Mouse (Mus musculus) adrenal gland, postnatal 25 days (tissue): ENCODE data around the gene Bace1. TPM values are rescaled to one million over a fixed set of nuclear protein-coding genes. Genes with fewer than 3 reads are reported as not detected.

Experiments used
- DNase-seq: peaks from one replicate; pipeline ENCODE4 v3.0.0; 2021; ENCODE audit warnings: mixed read lengths
- total RNA-seq: library from RNA; stranded (reverse); gene quantifications from 2 replicates; pipeline ENCODE4 v1.2.3, GENCODE M21; 2021

Bace1 gene
- total RNA-seq, 1 experiment from 2014 or later, result 31.1 TPM

DNA sequence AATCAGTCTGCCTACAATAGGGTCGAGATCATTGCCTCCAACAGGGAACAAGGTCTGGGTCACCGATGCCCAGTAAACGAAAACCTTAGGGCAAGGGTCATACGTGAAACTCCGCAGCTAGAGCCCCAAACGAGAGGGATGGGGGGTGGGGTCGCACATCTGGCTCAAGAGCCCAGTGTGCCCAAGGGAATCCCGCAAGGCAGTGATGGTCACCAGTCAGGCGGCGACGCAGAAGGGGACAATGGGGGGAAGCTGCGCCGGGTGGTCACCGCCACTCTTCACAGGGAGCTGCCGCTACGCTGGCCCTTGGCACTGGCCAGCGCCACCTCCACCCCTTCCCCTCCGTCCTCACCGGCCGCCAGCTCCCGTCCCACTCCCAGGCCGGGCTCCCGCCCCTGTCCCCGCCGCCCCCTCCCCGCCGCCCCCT, 67.4 kb downstream of the Bace1 start:
- DNase-seq, result peak; percentile 21

DNA sequence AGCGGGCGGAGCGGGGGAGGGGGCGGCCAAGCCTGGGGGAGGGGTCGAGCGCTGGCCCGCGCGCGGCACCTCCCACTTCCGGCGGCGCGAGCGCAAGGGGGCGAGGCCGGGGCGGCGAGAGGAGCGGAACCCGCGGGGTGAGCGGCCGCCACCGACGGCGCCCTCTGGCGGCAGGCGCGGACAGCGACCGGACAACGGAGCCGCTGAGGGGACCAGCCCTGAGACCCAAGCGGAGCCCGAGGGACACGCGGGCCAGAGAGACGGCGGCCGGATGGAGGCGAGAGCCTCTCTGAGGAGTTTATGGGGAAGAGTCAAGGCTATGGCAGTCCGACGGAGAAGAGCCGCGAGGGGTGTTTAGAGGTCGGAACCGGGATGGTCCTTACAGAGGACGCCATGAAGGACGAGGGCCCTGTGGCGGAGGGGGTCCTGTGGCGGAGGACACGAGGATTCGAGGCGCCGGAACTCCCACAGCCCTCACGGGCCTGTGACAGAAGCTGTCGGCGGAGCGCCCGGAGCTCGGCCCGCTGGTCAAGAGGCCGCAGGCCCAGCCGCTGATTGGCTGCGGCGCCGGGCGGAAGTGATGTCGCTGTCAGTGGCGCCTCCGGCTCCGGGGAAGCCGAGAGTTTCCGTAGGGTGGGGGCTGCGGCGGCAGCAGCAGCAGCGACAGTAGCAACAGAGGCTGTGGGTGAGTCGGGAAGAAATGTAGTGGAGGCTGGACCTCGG, 68.1 kb downstream of the Bace1 start, which contains the start of the genes Pcsk7 and Rnf214:
Gene Pcsk7, plus strand, starts transcription at position 143 of the 723 bp plus-strand sequence.
Gene Rnf214, minus strand, starts transcription at position 557 of the 723 bp plus-strand sequence.
- DNase-seq, result peak; percentile 94

DNA sequence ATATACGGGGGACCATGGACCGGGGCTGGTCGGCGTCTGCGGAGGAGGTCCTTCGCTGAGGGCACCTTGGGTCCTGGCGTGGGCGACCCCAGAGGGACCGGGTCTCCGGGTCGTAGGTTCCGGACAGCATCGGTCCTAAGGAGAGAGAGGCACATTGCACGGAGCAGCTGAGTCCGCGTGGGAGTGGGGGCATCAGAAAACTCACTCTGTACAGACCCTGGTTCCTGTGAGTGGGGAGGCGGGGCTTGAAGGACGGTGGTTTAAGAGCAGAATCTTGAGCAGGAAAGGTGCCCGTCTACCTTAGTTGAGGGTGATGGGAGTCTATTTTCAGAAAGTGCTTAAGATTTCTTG, 68.7 kb downstream of the Bace1 start:
- DNase-seq, result no peak

- no peak for DNase-seq
These were observed 72.6 kb downstream of the Bace1 start for GRCm38 (mm10) chr9:45910995-45911394.

DNA sequence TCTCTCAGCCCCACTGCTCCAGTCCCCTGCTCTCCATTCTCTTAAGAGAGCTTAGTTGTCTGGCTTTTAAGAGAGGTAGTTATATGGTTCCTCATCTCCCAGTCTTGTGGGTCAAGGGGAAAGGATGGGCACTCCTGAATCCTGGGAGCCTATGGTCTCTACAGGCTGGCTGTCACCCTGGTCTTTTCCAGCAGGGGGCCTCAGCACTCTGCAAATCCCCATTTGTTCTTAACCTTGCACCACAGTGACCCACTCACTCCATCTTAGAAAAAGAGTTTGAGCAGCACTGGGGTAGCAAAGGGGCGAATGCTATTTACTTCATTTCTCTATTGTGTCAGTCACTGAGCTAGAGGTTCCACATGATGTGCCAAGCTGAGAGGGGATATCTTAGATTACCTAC, 73.3 kb downstream of the Bace1 start:
- peak; percentile 66 for DNase-seq

Other genes starting within 250 kb of the Bace1 start
- gene Cep164, start 9.9 kb upstream of the Bace1 start, total RNA-seq, result 20.6 and 23.1 TPM in 2 replicates
- 28.9 and 33.7 TPM in 2 replicates for gene Pcsk7, start 67.9 kb downstream of the Bace1 start, total RNA-seq
- gene Rnf214, start 68.3 kb downstream of the Bace1 start, total RNA-seq, result 51.8 and 56.0 TPM in 2 replicates
- gene Tagln, start 97.5 kb downstream of the Bace1 start, total RNA-seq, result 51.0 and 70.2 TPM in 2 replicates
- 286 and 328 TPM in 2 replicates for gene Sidt2, start 116.7 kb downstream of the Bace1 start, total RNA-seq
- gene Pafah1b2, start 174.1 kb downstream of the Bace1 start, total RNA-seq, result 112 and 146 TPM in 2 replicates
- 57.3 and 63.2 TPM in 2 replicates for gene Sik3, start 174.2 kb downstream of the Bace1 start, total RNA-seq